Mouse (Mus musculus) T-cell, adult 2 months (primary cell): Measurements from ENCODE around the gene Baz2b.
"Not testable (repeated sequence)": the region's sequence is repeated elsewhere in the genome, so short reads cannot be mapped to it uniquely, and the experiment has no call there.

Experiments
- DNase-seq: peaks from one replicate; pipeline ENCODE4 v3.0.0; 2022; ENCODE audit warnings: low spot score

Baz2b gene

GRCm38 (mm10) chr2:59862618-59863017 lies 347.0 kb downstream of the Baz2b start:
- DNase-seq: no peak

GRCm38 (mm10) chr2:59854363-59854762 lies 355.3 kb downstream of the Baz2b start:
- DNase-seq: no peak

GRCm38 (mm10) chr2:59853543-59853942 lies 356.1 kb downstream of the Baz2b start:
- no peak for DNase-seq

GRCm38 (mm10) chr2:59852916-59853315 lies 356.7 kb downstream of the Baz2b start:
- no peak for DNase-seq

- not testable (repeated sequence) for DNase-seq
Observed at GRCm38 (mm10) chr2:59851885-59852284, 357.8 kb downstream of the Baz2b start.
